Comparison of ENCODE assay signal across 10 mouse cellular contexts in the genomic region with DNA sequence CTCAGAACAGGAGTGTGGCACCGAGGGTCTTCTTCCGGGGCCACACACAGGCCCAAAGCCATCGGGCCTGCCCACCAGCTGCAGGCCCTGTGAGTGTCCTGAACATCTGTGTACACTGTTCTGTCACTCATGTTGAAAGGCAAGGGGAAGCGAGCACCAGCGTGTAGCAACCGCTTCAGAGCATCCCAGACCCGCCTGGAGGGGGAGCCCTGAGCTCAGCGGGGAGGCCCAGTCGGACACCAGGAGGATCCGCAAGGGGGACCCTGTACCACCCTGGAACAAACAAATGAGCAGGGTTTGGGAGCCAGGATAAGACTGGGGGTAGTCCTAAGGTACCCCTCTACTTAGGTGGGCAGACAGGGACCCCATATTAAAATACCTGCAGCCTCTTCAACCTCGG. TPM values are rescaled to one million over a fixed set of nuclear protein-coding genes. Genes with fewer than 3 reads are reported as not detected.
DNase-seq lines count a peak whose midpoint lies in the region; ATAC-seq and TF ChIP-seq lines count a peak whose summit lies in the region.
"Had no signal": no experiment of that assay in that cellular context is flagged by ENCODE, and none has a peak within 500 bp of the region (broad histone marks: within the 10 kb centered on the region; RNA-seq: fewer than 3 reads in every experiment).

No protein-coding gene starts in this region.

- H3K27ac ChIP-seq in forebrain, embryonic 11.5 days (ENCODE audit: low read depth, low read length), result no peak overlapping the region
- H3K27ac ChIP-seq in forebrain, embryonic 12.5 days, result no peak overlapping the region
- H3K27ac ChIP-seq in liver, postnatal 0 days (ENCODE audit: low read depth), result no peak overlapping the region
- H3K27ac ChIP-seq: neural tube, embryonic 12.5 days had no signal

- TF ChIP-seq CTCF in brain, embryonic 14.5 days (IDR thresholded peaks at IDR 0.05; ENCODE audit: borderline replicate concordance, extremely low read depth, insufficient read depth, insufficient read length), result peak; percentile 43; the same call in 1 of the 2 replicates
- TF ChIP-seq CTCF in liver, postnatal 0 days (IDR thresholded peaks at IDR 0.05; ENCODE audit: low read depth), result peak; percentile 70

- no peaks in the 10 kb centered on the region; the same call in 1 of the 2 replicates for H3K4me1 ChIP-seq in forebrain, embryonic 11.5 days (replicated peaks; ENCODE audit: control insufficient read depth, insufficient read depth, low read length)
- peaks cover 23% of the 10 kb centered on the region; the same call in 1 of the 2 replicates for H3K4me1 ChIP-seq in forebrain, embryonic 12.5 days
- no peaks in the 10 kb centered on the region for H3K4me1 ChIP-seq in liver, postnatal 0 days (ENCODE audit: insufficient read depth)

- ATAC-seq in forebrain, embryonic 11.5 days (replicated peaks; ENCODE audit: low FRiP score), result peak; percentile 19; the same call in 1 of the 2 replicates
- ATAC-seq in forebrain, embryonic 12.5 days (ENCODE audit: low FRiP score), result no peak
- no peak for ATAC-seq in liver, postnatal 0 days

- no peaks in the 10 kb centered on the region for H3K9me3 ChIP-seq in forebrain, embryonic 11.5 days (ENCODE audit: control insufficient read depth, low read length)
- H3K9me3 ChIP-seq in forebrain, embryonic 12.5 days, result no peaks in the 10 kb centered on the region
- H3K9me3 ChIP-seq in liver, postnatal 0 days (ENCODE audit: low read length), result no peaks in the 10 kb centered on the region
- H3K9me3 ChIP-seq: neural tube, embryonic 12.5 days had no signal

- no peak overlapping the region for H3K4me3 ChIP-seq in forebrain, embryonic 11.5 days (ENCODE audit: low read depth, low read length)
- no peak overlapping the region for H3K4me3 ChIP-seq in forebrain, embryonic 12.5 days (replicated peaks)
- no peak overlapping the region for H3K4me3 ChIP-seq in liver, postnatal 0 days (ENCODE audit: low read depth, low read length)
- H3K4me3 ChIP-seq: erythroblast, embryonic 14.5 days; neural tube, embryonic 12.5 days had no signal

- WGBS in forebrain, embryonic 11.5 days, result 47% methylated on average over 11 of the region's 11 CpGs
- WGBS in forebrain, embryonic 12.5 days, result 35% methylated on average over 11 of the region's 11 CpGs
- 28% methylated on average over 11 of the region's 11 CpGs for WGBS in liver, postnatal 0 days (ENCODE audit: insufficient replicate concordance)

- no peak for TF ChIP-seq EP300 in liver, postnatal 0 days (IDR thresholded peaks at IDR 0.05; ENCODE audit: low read depth)

- intact Hi-C loops in gastrocnemius, postnatal 14 days (cut with DNase I; ENCODE audit: low total_unique reads), result no loop called here

- no peak for TF ChIP-seq POLR2A in brain, embryonic 14.5 days (IDR thresholded peaks at IDR 0.05; ENCODE audit: borderline replicate concordance, extremely low read depth, insufficient read depth, insufficient read length, poor library complexity, severe bottlenecking)

- no peak overlapping the region for H3K9ac ChIP-seq in forebrain, embryonic 11.5 days (ENCODE audit: low read length)
- no peak overlapping the region for H3K9ac ChIP-seq in forebrain, embryonic 12.5 days
- H3K9ac ChIP-seq in liver, postnatal 0 days (replicated peaks), result no peak overlapping the region
- H3K9ac ChIP-seq: neural tube, embryonic 12.5 days had no signal

- no peaks in the 10 kb centered on the region for H3K27me3 ChIP-seq in forebrain, embryonic 11.5 days (ENCODE audit: control insufficient read depth, insufficient read depth, low read length)
- 0 out of 2 replicates have a peak, but pooled peaks cover 10% of the 10 kb centered on the region for H3K27me3 ChIP-seq in forebrain, embryonic 12.5 days
- no peaks in the 10 kb centered on the region for H3K27me3 ChIP-seq in liver, postnatal 0 days (ENCODE audit: insufficient read depth, low read length)
- H3K27me3 ChIP-seq: neural tube, embryonic 12.5 days had no signal

- no peaks in the 10 kb centered on the region for H3K36me3 ChIP-seq in forebrain, embryonic 11.5 days (ENCODE audit: control insufficient read depth, insufficient read depth, low read length)
- H3K36me3 ChIP-seq in forebrain, embryonic 12.5 days (replicated peaks), result no peaks in the 10 kb centered on the region
- no peaks in the 10 kb centered on the region for H3K36me3 ChIP-seq in liver, postnatal 0 days (replicated peaks; ENCODE audit: insufficient read depth, low read length)
- H3K36me3 ChIP-seq: neural tube, embryonic 12.5 days had no signal

- peak; percentile 69 for DNase-seq in forebrain, embryonic 11.5 days (ENCODE audit: low spot score)
- peak; percentile 32 for DNase-seq in lung, postnatal 10 days
- DNase-seq in lung, postnatal 36 days, result no peak
- peak; percentile 48 for DNase-seq in brain, embryonic 14.5 days (ENCODE audit: low read depth)
- peak; percentile 45 for DNase-seq in liver, postnatal 0 days
- no peak for DNase-seq in gastrocnemius, postnatal 14 days
- DNase-seq in spleen, postnatal 14 days (ENCODE audit: low spot score in 2 of 2), result no peak

- no peak overlapping the region for H3K4me2 ChIP-seq in forebrain, embryonic 11.5 days (ENCODE audit: low read depth, low read length, severe bottlenecking)
- H3K4me2 ChIP-seq in forebrain, embryonic 12.5 days, result no peak overlapping the region
- H3K4me2 ChIP-seq in liver, postnatal 0 days (ENCODE audit: low read depth, low read length), result no peak overlapping the region
- H3K4me2 ChIP-seq: neural tube, embryonic 12.5 days had no signal

RNA-seq across cellular contexts. Expression of gene A530016L24Rik, which starts 9.4 kb away (rescaled TPM):
- 0.13 TPM in 1 of 2 replicates, not detected in the other for polyA plus RNA-seq in forebrain, embryonic 11.5 days (2014; fragmentation: Nextera tagmentation; extraction: Ambion mirVana)
- not detected in 2 replicates for polyA plus RNA-seq in forebrain, embryonic 12.5 days (2016; fragmentation: Nextera tagmentation; extraction: Ambion mirVana)
- 0.04 and 0.11 TPM in 2 replicates for polyA plus RNA-seq in brain, embryonic 14.5 days (2012; rRNA removed)
- 0.06 TPM in 1 of 2 replicates, not detected in the other for polyA plus RNA-seq in liver, postnatal 0 days (2015; fragmentation: Nextera tagmentation; extraction: Ambion mirVana)
- under 1 TPM; 0.82 to 0.96 TPM for total RNA-seq in gastrocnemius, postnatal 14 days (2021)

RNA-seq across cellular contexts. Expression of gene Tmem179, which starts 17.9 kb away (rescaled TPM):
- polyA plus RNA-seq in forebrain, embryonic 11.5 days (2014; fragmentation: Nextera tagmentation; extraction: Ambion mirVana), result 3.1 and 3.4 TPM in 2 replicates
- 10.7 and 11.5 TPM in 2 replicates for polyA plus RNA-seq in forebrain, embryonic 12.5 days (2016; fragmentation: Nextera tagmentation; extraction: Ambion mirVana)
- 56.0 and 57.2 TPM in 2 replicates for polyA plus RNA-seq in brain, embryonic 14.5 days (2012; rRNA removed)
- not detected in 2 replicates for polyA plus RNA-seq in liver, postnatal 0 days (2015; fragmentation: Nextera tagmentation; extraction: Ambion mirVana)
- not detected for total RNA-seq in gastrocnemius, postnatal 14 days (2021)
- polyA plus RNA-seq: erythroblast, embryonic 14.5 days had no signal

Comparison
In these comparisons a context has a peak if more than half of its experiments do, and no peak if none do; other contexts are left out.
1. DNase-seq: peak in forebrain, embryonic 11.5 days (single experiment), lung, postnatal 10 days (single experiment), brain, embryonic 14.5 days (single experiment) and liver, postnatal 0 days (single experiment); none in lung, postnatal 36 days (single experiment), gastrocnemius, postnatal 14 days (single experiment) and spleen, postnatal 14 days (0 of 2).